Mouse (Mus musculus): Measurements from ENCODE around the gene Castor2. TPM values are rescaled to one million over a fixed set of nuclear protein-coding genes. Genes with fewer than 3 reads are reported as not detected.

The Castor2 gene
- polyA plus RNA-seq, 1 experiment from 2014 or later: 2.1 TPM

- DNase-seq (ENCODE audit: low spot score) (no peak), ATAC-seq (replicated peaks; ENCODE audit: low FRiP score) (no peak)
- Histone ChIP-seq H3K4me1 (replicated peaks; ENCODE audit: control insufficient read depth, insufficient read depth, low read length) (no peaks in the 10 kb centered on the region), H3K4me3 (ENCODE audit: low read depth, low read length) (no peak overlapping the region), H3K4me2 (no peak overlapping the region), H3K36me3 (ENCODE audit: control insufficient read depth, insufficient read depth, low read length) (no peaks in the 10 kb centered on the region), H3K9me3 (ENCODE audit: control insufficient read depth, low read length) (peaks cover 4% of the 10 kb centered on the region; the same call in 1 of the 2 replicates), H3K27ac (ENCODE audit: low read depth, low read length) (no peak overlapping the region), H3K27me3 (replicated peaks; ENCODE audit: control insufficient read depth, insufficient read depth, low read length) (no peaks in the 10 kb centered on the region), H3K9ac (ENCODE audit: low read depth, low read length) (no peak overlapping the region)
- WGBS: 78% methylated on average over 17 of the region's 17 CpGs
Observed at GRCm38 (mm10) chr5:134073512-134074041, 25.9 kb upstream of the Castor2 start.

- Histone ChIP-seq H3K9me3 (ENCODE audit: control insufficient read depth, low read length) (peaks cover 4% of the 10 kb centered on the region; the same call in 1 of the 2 replicates), H3K27me3 (replicated peaks; ENCODE audit: control insufficient read depth, insufficient read depth, low read length) (no peaks in the 10 kb centered on the region), H3K4me1 (replicated peaks; ENCODE audit: control insufficient read depth, insufficient read depth, low read length) (no peaks in the 10 kb centered on the region), H3K27ac (ENCODE audit: low read depth, low read length) (no peak overlapping the region), H3K4me3 (ENCODE audit: low read depth, low read length) (no peak overlapping the region), H3K4me2 (no peak overlapping the region), H3K9ac (ENCODE audit: low read depth, low read length) (no peak overlapping the region), H3K36me3 (ENCODE audit: control insufficient read depth, insufficient read depth, low read length) (no peaks in the 10 kb centered on the region)
- DNase-seq (ENCODE audit: low spot score) (no peak), ATAC-seq (replicated peaks; ENCODE audit: low FRiP score) (no peak)
Observed at GRCm38 (mm10) chr5:134074368-134074767, 25.1 kb upstream of the Castor2 start.

GRCm38 (mm10) chr5:134076175-134076574 is 23.3 kb upstream of the Castor2 start:
- H3K4me1 ChIP-seq (replicated peaks; ENCODE audit: control insufficient read depth, insufficient read depth, low read length): 0 out of 2 replicates have a peak, but pooled peaks cover 2% of the 10 kb centered on the region
- no peak overlapping the region for H3K9ac ChIP-seq (ENCODE audit: low read depth, low read length)
- no peaks in the 10 kb centered on the region for H3K36me3 ChIP-seq (ENCODE audit: control insufficient read depth, insufficient read depth, low read length)
- H3K9me3 ChIP-seq (ENCODE audit: control insufficient read depth, low read length): no peaks in the 10 kb centered on the region
- H3K4me2 ChIP-seq: no peak overlapping the region
- H3K27me3 ChIP-seq (replicated peaks; ENCODE audit: control insufficient read depth, insufficient read depth, low read length): no peaks in the 10 kb centered on the region
- no peak overlapping the region for H3K27ac ChIP-seq (ENCODE audit: low read depth, low read length)
- WGBS: 84% methylated on average over 11 of the region's 11 CpGs
- DNase-seq (ENCODE audit: low spot score): no peak
- H3K4me3 ChIP-seq (ENCODE audit: low read depth, low read length): no peak overlapping the region
- no peak for ATAC-seq (replicated peaks; ENCODE audit: low FRiP score)

- no peak overlapping the region for H3K4me2 ChIP-seq
- no peaks in the 10 kb centered on the region for H3K27me3 ChIP-seq (replicated peaks; ENCODE audit: control insufficient read depth, insufficient read depth, low read length)
- no peaks in the 10 kb centered on the region for H3K36me3 ChIP-seq (ENCODE audit: control insufficient read depth, insufficient read depth, low read length)
- ATAC-seq (replicated peaks; ENCODE audit: low FRiP score): no peak
- no peak for DNase-seq (ENCODE audit: low spot score)
- 0 out of 2 replicates have a peak, but pooled peaks cover 2% of the 10 kb centered on the region for H3K4me1 ChIP-seq (replicated peaks; ENCODE audit: control insufficient read depth, insufficient read depth, low read length)
- H3K4me3 ChIP-seq (ENCODE audit: low read depth, low read length): no peak overlapping the region
- H3K27ac ChIP-seq (ENCODE audit: low read depth, low read length): no peak overlapping the region
- H3K9ac ChIP-seq (ENCODE audit: low read depth, low read length): no peak overlapping the region
- no peaks in the 10 kb centered on the region for H3K9me3 ChIP-seq (ENCODE audit: control insufficient read depth, low read length)
- 40% methylated on average over 18 of the region's 18 CpGs for WGBS
Observed at GRCm38 (mm10) chr5:134080685-134081548, 18.6 kb upstream of the Castor2 start.

GRCm38 (mm10) chr5:134085227-134085626 is 14.3 kb upstream of the Castor2 start:
- no peak for DNase-seq (ENCODE audit: low spot score)
- Histone ChIP-seq H3K9me3 (ENCODE audit: control insufficient read depth, low read length) (no peaks in the 10 kb centered on the region), H3K4me2 (no peak overlapping the region), H3K9ac (ENCODE audit: low read depth, low read length) (no peak overlapping the region), H3K27me3 (replicated peaks; ENCODE audit: control insufficient read depth, insufficient read depth, low read length) (no peaks in the 10 kb centered on the region), H3K4me3 (ENCODE audit: low read depth, low read length) (no peak overlapping the region), H3K27ac (ENCODE audit: low read depth, low read length) (no peak overlapping the region), H3K36me3 (ENCODE audit: control insufficient read depth, insufficient read depth, low read length) (no peaks in the 10 kb centered on the region), H3K4me1 (replicated peaks; ENCODE audit: control insufficient read depth, insufficient read depth, low read length) (0 out of 2 replicates have a peak, but pooled peaks cover 2% of the 10 kb centered on the region)
- WGBS: 68% methylated on average over 4 of the region's 4 CpGs
- no peak for ATAC-seq (replicated peaks; ENCODE audit: low FRiP score)

GRCm38 (mm10) chr5:134085887-134086639 is 13.4 kb upstream of the Castor2 start:
- H3K27me3 ChIP-seq (replicated peaks; ENCODE audit: control insufficient read depth, insufficient read depth, low read length): no peaks in the 10 kb centered on the region
- no peaks in the 10 kb centered on the region for H3K9me3 ChIP-seq (ENCODE audit: control insufficient read depth, low read length)
- 82% methylated on average over 3 of the region's 3 CpGs for WGBS
- H3K9ac ChIP-seq (ENCODE audit: low read depth, low read length): no peak overlapping the region
- no peaks in the 10 kb centered on the region for H3K4me1 ChIP-seq (replicated peaks; ENCODE audit: control insufficient read depth, insufficient read depth, low read length)
- H3K27ac ChIP-seq (ENCODE audit: low read depth, low read length): no peak overlapping the region
- no peak for ATAC-seq (replicated peaks; ENCODE audit: low FRiP score)
- no peak for DNase-seq (ENCODE audit: low spot score)
- no peak overlapping the region for H3K4me3 ChIP-seq (ENCODE audit: low read depth, low read length)
- no peaks in the 10 kb centered on the region for H3K36me3 ChIP-seq (ENCODE audit: control insufficient read depth, insufficient read depth, low read length)
- H3K4me2 ChIP-seq: no peak overlapping the region

GRCm38 (mm10) chr5:134087211-134087610 is 12.3 kb upstream of the Castor2 start:
- 71% methylated on average over 5 of the region's 5 CpGs for WGBS

GRCm38 (mm10) chr5:134095766-134096165 is 3.7 kb upstream of the Castor2 start:
- Histone ChIP-seq H3K9ac (ENCODE audit: low read depth, low read length) (no peak overlapping the region), H3K4me2 (no peak overlapping the region), H3K4me3 (ENCODE audit: low read depth, low read length) (no peak overlapping the region), H3K9me3 (ENCODE audit: control insufficient read depth, low read length) (no peaks in the 10 kb centered on the region), H3K4me1 (replicated peaks; ENCODE audit: control insufficient read depth, insufficient read depth, low read length) (peaks cover 3% of the 10 kb centered on the region; the same call in 1 of the 2 replicates), H3K36me3 (ENCODE audit: control insufficient read depth, insufficient read depth, low read length) (no peaks in the 10 kb centered on the region), H3K27ac (ENCODE audit: low read depth, low read length) (no peak overlapping the region), H3K27me3 (replicated peaks; ENCODE audit: control insufficient read depth, insufficient read depth, low read length) (0 out of 2 replicates have a peak, but pooled peaks cover 2% of the 10 kb centered on the region)
- DNase-seq (ENCODE audit: low spot score) (no peak), ATAC-seq (replicated peaks; ENCODE audit: low FRiP score) (no peak)
- 72% methylated on average over 2 of the region's 2 CpGs for WGBS

More at GRCm38 (mm10) chr5:134087211-134087610, 12.3 kb upstream of the Castor2 start:
- DNase-seq (ENCODE audit: low spot score) (no peak), ATAC-seq (replicated peaks; ENCODE audit: low FRiP score) (no peak)
- no peaks in the 10 kb centered on the region for H3K27me3 ChIP-seq (replicated peaks; ENCODE audit: control insufficient read depth, insufficient read depth, low read length)
- H3K4me3 ChIP-seq (ENCODE audit: low read depth, low read length): no peak overlapping the region
- no peaks in the 10 kb centered on the region for H3K36me3 ChIP-seq (ENCODE audit: control insufficient read depth, insufficient read depth, low read length)
- no peak overlapping the region for H3K4me2 ChIP-seq
- no peak overlapping the region for H3K9ac ChIP-seq (ENCODE audit: low read depth, low read length)
- H3K4me1 ChIP-seq (replicated peaks; ENCODE audit: control insufficient read depth, insufficient read depth, low read length): no peaks in the 10 kb centered on the region
- H3K9me3 ChIP-seq (ENCODE audit: control insufficient read depth, low read length): no peaks in the 10 kb centered on the region
- no peak overlapping the region for H3K27ac ChIP-seq (ENCODE audit: low read depth, low read length)

All from liver, embryonic 11.5 days (tissue).